Mouse (Mus musculus) myocyte (in vitro differentiated cells): ENCODE results near the gene Frmd4a. TPM values are rescaled to one million over a fixed set of nuclear protein-coding genes. Genes with fewer than 3 reads are reported as not detected.
"Not testable (repeated sequence)": the region's sequence is repeated elsewhere in the genome, so short reads cannot be mapped to it uniquely, and the experiment has no call there.

Source experiments
- H3K27me3 ChIP-seq: one replicate; pipeline ENCODE4 v1.6.1; 2011; ENCODE audit not compliant: control insufficient read depth, insufficient read depth, insufficient read length
- H3K36me3 ChIP-seq: one replicate; pipeline ENCODE4 v1.6.1; 2011; ENCODE audit not compliant: control insufficient read depth, insufficient read depth
- H3K4me2 ChIP-seq: one replicate; pipeline ENCODE4 v1.6.1; 2011; ENCODE audit warnings: low read depth, control low read depth
- H3K4me3 ChIP-seq: one replicate; pipeline ENCODE4 v1.5.1; 2011; ENCODE audit warnings: mild to moderate bottlenecking, control low read depth, moderate library complexity
- H3K79me2 ChIP-seq: one replicate; pipeline ENCODE4 v1.6.1; 2011; ENCODE audit not compliant: control insufficient read depth, insufficient read depth
- H3ac ChIP-seq: one replicate; pipeline ENCODE4 v1.6.1; 2011; ENCODE audit not compliant: control insufficient read depth, insufficient read length
- CEBPB ChIP-seq: IDR thresholded peaks from 2 replicates; pipeline ENCODE4 v1.6.1; 2011; ENCODE audit warnings: mild to moderate bottlenecking, moderate library complexity; ENCODE audit not compliant: poor library complexity, insufficient read depth, severe bottlenecking
- E2F4 ChIP-seq: IDR thresholded peaks from one replicate; pipeline ENCODE4 v1.6.1; 2011; ENCODE audit warnings: mild to moderate bottlenecking, control low read depth, moderate library complexity; ENCODE audit not compliant: insufficient read depth
- MAX ChIP-seq: IDR thresholded peaks from one replicate; pipeline ENCODE4 v1.6.1; 2011; ENCODE audit warnings: low read depth, mild to moderate bottlenecking, control low read depth
- MYOD1 ChIP-seq, 3 experiments: IDR thresholded peaks; one replicate each; pipeline ENCODE4 v1.6.1; 2011; ENCODE audit warnings: control low read depth in 2 of 3, low read depth in 2 of 3, mild to moderate bottlenecking in 2 of 3, moderate library complexity in 1 of 3; ENCODE audit not compliant: insufficient read length in 2 of 3, control insufficient read depth in 1 of 3
- MYOG ChIP-seq, 3 experiments: IDR thresholded peaks; one replicate each; pipeline ENCODE4 v1.6.1; 2011; ENCODE audit warnings: control low read depth in 2 of 3, low read depth in 2 of 3, mild to moderate bottlenecking in 2 of 3; ENCODE audit not compliant: insufficient read length in 2 of 3, control insufficient read depth in 1 of 3, insufficient read depth in 1 of 3
- POLR2A ChIP-seq: IDR thresholded peaks from one replicate; pipeline ENCODE4 v1.6.1; 2011; ENCODE audit warnings: low read depth, mild to moderate bottlenecking, control low read depth, moderate library complexity; ENCODE audit not compliant: insufficient read length
- POLR2AphosphoS2 ChIP-seq: IDR thresholded peaks from one replicate; pipeline ENCODE4 v1.6.1; 2011; ENCODE audit warnings: low read depth, control low read depth; ENCODE audit not compliant: insufficient read length
- REST ChIP-seq: IDR thresholded peaks from one replicate; pipeline ENCODE4 v1.6.1; 2011; ENCODE audit warnings: mild to moderate bottlenecking, control low read depth, moderate library complexity; ENCODE audit not compliant: insufficient read depth, insufficient read length
- SRF ChIP-seq: IDR thresholded peaks from one replicate; pipeline ENCODE4 v1.6.1; 2011; ENCODE audit warnings: low read depth; ENCODE audit not compliant: control insufficient read depth, insufficient read length
- TCF12 ChIP-seq: IDR thresholded peaks from one replicate; pipeline ENCODE4 v1.6.1; 2011; ENCODE audit warnings: mild to moderate bottlenecking, control low read depth; ENCODE audit not compliant: poor library complexity, insufficient read depth, severe bottlenecking
- TCF3 ChIP-seq: IDR thresholded peaks from one replicate; pipeline ENCODE4 v1.6.1; 2011; ENCODE audit warnings: low read depth, control low read depth; ENCODE audit not compliant: insufficient read length
- USF1 ChIP-seq: IDR thresholded peaks from one replicate; pipeline ENCODE4 v1.6.1; 2011; ENCODE audit warnings: low read depth, mild to moderate bottlenecking, control low read depth, moderate library complexity
- polyA plus RNA-seq: library from polyadenylated mRNA; unstranded; fragments of >200 nt; fragmentation: generic; extraction: Trizol; gene quantifications from one replicate; pipeline ENCODE4 v1.2.1, GENCODE M21; 2012; ENCODE audit warnings: missing spikeins

Frmd4a gene
- polyA plus RNA-seq, 1 experiment: 24.7 TPM

DNA sequence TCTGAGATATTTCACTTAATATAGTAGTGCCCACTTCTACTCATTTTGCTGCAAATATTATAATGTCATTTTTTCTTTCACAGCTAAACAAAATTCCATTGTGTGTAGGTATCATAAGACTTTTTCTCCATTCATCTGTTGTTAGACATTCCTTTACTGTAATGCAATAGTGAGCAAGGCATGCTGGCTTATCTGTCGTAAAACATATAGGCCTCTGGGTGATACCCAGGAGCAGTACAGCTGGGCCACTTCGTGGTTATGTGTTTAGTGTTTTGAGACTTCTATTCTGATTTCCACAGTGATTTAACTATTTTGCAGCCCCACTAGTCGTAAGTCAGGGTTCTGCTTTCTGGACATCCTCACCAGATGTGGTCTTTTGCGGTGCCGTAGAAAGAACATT is 236.6 kb downstream of the Frmd4a start:
- H3K4me3 ChIP-seq: no peak overlapping the region
- TF ChIP-seq POLR2A (no peak), MAX (no peak), USF1 (no peak), REST (no peak), E2F4 (no peak), SRF (no peak), CEBPB (no peak), MYOG (IDR thresholded peaks at IDR 0.05; ENCODE audit: control insufficient read depth in 1 of 3, insufficient read depth in 1 of 3, insufficient read length in 2 of 3, low read depth in 2 of 3) (no peak)
- H3K79me2 ChIP-seq: no peaks in the 10 kb centered on the region
- H3ac ChIP-seq: no peak overlapping the region
- no peak overlapping the region for H3K4me2 ChIP-seq
- no peaks in the 10 kb centered on the region for H3K36me3 ChIP-seq
- peaks cover 7% of the 10 kb centered on the region for H3K27me3 ChIP-seq

DNA sequence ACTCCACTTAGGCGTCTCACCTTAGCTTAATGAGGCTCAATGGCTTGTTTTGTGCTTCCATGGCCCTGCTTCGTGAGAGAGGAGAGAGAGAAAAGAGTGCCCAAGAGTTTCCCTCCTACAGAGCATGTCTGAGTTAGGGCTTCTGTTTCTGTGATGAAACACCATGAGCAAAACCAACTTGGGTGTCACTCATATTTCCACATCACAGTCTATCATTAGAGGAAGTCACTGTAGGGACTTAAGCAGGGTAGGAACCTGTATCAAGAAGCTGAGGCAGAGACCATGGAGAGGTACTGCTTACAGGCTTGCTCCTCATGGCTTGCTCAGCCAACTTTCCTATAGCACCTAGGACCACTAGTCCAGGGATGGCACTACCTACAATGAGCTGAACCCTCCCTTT is 238.7 kb downstream of the Frmd4a start:
- Histone ChIP-seq H3K79me2 (no peaks in the 10 kb centered on the region), H3ac (no peak overlapping the region), H3K27me3 (no peaks in the 10 kb centered on the region), H3K36me3 (no peaks in the 10 kb centered on the region), H3K4me3 (no peak overlapping the region), H3K4me2 (no peak overlapping the region)
- TF ChIP-seq E2F4 (no peak), MAX (no peak), MYOG (IDR thresholded peaks at IDR 0.05; ENCODE audit: control insufficient read depth in 1 of 3, insufficient read depth in 1 of 3, insufficient read length in 2 of 3, low read depth in 2 of 3) (no peak), POLR2AphosphoS2 (no peak), USF1 (no peak), MYOD1 (IDR thresholded peaks at IDR 0.05; ENCODE audit: control insufficient read depth in 1 of 3, insufficient read length in 2 of 3, low read depth in 2 of 3) (no peak), TCF12 (no peak), POLR2A (no peak), SRF (no peak), TCF3 (no peak), REST (no peak), CEBPB (no peak)

DNA sequence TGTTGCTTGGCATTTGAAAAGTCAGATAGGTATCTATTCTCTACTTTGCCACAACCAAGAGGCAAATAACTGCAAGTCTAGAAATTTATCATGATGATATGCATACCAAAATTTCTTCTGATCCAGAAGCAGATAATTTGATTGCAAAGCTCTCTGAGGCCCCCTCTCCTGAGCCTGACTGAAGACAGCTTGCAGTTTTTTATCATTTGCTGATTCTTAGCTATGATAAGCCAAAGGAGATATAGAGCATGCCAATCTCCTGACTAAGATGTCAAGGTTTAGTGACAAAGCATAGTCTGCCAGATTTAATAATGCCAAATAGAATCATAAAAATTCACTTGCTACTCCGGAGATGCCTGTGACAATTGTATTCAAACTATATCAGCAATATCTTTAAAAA is 240.1 kb downstream of the Frmd4a start:
- H3K4me3 ChIP-seq: no peak overlapping the region
- no peaks in the 10 kb centered on the region for H3K79me2 ChIP-seq
- H3K4me2 ChIP-seq: no peak overlapping the region
- H3K36me3 ChIP-seq: no peaks in the 10 kb centered on the region
- H3ac ChIP-seq: no peak overlapping the region
- TF ChIP-seq POLR2AphosphoS2 (no peak), CEBPB (no peak), MYOG (IDR thresholded peaks at IDR 0.05; ENCODE audit: control insufficient read depth in 1 of 3, insufficient read depth in 1 of 3, insufficient read length in 2 of 3, low read depth in 2 of 3) (no peak), REST (no peak), MYOD1 (IDR thresholded peaks at IDR 0.05; ENCODE audit: control insufficient read depth in 1 of 3, insufficient read length in 2 of 3, low read depth in 2 of 3) (no peak), SRF (no peak), POLR2A (no peak), USF1 (no peak), TCF3 (no peak), TCF12 (no peak), E2F4 (no peak), MAX (no peak)
- H3K27me3 ChIP-seq: no peaks in the 10 kb centered on the region

DNA sequence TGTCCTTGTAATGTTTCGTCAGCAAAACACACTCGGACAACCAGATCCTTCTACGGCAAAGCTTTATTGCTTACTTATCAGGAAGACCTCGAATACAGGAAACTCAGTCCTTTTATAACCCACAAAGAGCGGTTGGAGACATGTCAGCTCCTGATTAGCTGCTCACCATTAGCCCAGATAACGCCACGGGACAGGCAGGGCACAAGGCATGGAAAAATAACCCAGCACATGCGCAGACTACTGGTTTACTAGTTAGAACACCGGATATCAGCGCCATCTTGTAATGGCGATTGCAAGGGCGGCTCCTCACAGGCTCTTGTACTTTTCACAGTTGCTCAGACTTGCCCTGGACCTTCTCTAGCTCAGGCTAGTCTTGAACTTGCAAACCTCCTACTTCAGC is 241.3 kb downstream of the Frmd4a start:
- H3ac ChIP-seq, H3K79me2 ChIP-seq, H3K4me2 ChIP-seq, H3K4me3 ChIP-seq, H3K36me3 ChIP-seq, H3K27me3 ChIP-seq: not testable (repeated sequence)

DNA sequence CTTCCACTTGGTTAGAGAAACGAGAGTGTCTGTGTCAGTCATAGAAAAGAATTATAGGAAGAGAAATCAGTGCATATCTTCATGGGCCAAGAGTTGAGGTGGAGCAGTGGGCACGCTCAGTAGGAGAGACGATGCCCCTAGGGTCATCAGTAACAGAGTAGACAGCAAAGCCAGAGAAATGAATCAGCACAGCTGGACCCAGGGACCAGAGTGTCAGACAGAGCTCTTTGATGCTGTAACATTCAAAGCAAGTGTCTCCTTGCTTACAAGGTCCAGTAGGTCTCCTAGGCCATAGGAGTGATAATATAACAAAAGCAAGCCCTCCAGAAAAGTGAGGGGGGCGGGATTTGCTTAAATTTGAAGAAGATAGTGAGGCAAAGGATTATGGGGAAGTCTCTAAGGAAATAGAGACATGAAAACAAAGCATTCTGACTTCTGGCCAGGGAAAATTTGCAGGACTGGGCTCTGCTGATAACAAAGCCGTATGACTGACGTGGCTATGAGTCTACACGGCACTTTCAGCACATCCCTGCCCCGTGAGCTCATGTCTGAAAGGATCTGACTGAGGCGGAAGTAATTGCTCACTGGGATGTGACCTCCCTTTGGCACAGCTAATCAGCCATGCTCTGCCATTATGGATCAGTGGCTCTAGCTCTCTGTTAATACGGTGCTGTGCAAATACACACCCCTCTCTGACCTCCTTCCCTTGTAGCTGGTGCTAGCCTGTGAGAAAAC is 243.0 kb downstream of the Frmd4a start:
- no peak overlapping the region for H3K4me2 ChIP-seq
- no peaks in the 10 kb centered on the region for H3K79me2 ChIP-seq
- no peaks in the 10 kb centered on the region for H3K36me3 ChIP-seq
- no peak overlapping the region for H3ac ChIP-seq
- H3K4me3 ChIP-seq: no peak overlapping the region
- TF ChIP-seq MYOG (IDR thresholded peaks at IDR 0.05; ENCODE audit: control insufficient read depth in 1 of 3, insufficient read depth in 1 of 3, insufficient read length in 2 of 3, low read depth in 2 of 3) (no peak), SRF (no peak), POLR2A (no peak), REST (no peak), TCF3 (no peak), TCF12 (no peak), MAX (no peak), E2F4 (no peak)
- H3K27me3 ChIP-seq: no peaks in the 10 kb centered on the region
